Mouse (Mus musculus) frontal cortex, postnatal 10 days (tissue): ENCODE measurements around the gene Retreg3.
"Not testable (repeated sequence)": the region's sequence is repeated elsewhere in the genome, so short reads cannot be mapped to it uniquely, and the experiment has no call there.

Source experiments
- DNase-seq, 2 experiments: peaks; one replicate each; pipeline ENCODE4 v3.0.0; 2022; ENCODE audit warnings: low spot score in 2 of 2, mixed read lengths in 1 of 2

The Retreg3 gene

GRCm38 (mm10) chr11:101149178-101150105, 29.7 kb upstream of the Retreg3 start:
- DNase-seq, result no peak

GRCm38 (mm10) chr11:101148751-101149150, 29.1 kb upstream of the Retreg3 start:
- no peak for DNase-seq

GRCm38 (mm10) chr11:101146377-101146776, 26.7 kb upstream of the Retreg3 start:
- DNase-seq, result no peak

DNA sequence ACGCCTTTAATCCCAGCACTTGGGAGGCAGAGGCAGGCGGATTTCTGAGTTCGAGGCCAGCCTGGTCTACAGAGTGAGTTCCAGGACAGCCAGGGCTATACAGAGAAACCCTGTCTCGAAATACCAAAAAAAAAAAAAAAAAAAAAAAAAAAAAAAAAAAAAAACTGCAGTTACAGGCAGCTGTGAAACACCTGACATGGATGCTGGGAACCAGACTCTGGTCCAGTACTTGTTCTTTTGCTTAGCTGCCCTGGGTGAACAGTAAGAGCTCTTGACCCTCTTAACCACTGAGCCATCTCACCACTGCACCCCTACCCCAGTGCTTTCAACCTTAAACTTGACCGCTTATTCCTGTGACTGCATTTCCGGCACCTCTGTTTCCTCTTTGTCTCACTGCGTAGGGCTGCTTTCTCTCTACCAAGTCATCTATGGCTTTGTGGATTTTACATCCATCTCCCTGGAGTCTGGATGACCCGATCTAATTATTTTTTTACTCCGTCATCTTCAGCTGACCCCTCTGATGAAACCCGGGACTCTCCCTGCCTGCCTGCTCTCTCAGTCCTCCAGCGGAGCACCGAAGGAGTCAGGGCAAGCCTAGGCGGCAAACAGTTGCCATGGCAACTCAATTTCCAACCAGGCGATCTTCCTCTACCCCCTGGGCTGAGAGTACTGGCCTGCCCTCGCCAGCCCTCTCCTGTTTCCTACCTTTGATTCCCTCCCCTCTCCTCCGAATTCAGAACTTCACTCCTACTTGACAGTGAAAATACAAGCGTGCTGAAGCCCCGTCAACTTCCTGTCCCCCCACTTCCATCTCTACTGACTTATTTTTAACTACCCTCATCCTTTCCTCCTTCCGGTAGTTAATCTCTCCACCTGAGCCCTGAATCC, 23.9 kb upstream of the Retreg3 start:
- no peak for DNase-seq

GRCm38 (mm10) chr11:101142215-101142967, 22.7 kb upstream of the Retreg3 start:
- no peak for DNase-seq

DNA sequence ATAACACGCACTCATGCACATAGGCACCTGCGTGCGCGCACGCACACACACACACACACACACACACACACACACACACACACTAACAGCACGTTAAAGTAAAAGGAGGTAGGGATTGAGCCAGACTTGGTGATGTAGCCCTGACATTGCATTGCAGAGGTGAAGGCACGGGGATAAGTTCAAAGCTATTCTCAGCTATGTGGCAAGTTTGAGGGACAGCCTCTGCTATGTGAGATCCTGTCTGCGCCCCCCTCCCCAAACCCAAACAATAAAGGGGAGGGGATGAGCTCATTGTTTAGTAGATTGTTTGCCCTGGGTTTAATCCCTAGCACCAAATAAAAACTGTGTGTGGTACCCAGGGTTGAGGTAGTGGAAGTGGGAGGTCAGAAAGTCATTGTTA, 21.4 kb upstream of the Retreg3 start:
- DNase-seq, result no peak

DNA sequence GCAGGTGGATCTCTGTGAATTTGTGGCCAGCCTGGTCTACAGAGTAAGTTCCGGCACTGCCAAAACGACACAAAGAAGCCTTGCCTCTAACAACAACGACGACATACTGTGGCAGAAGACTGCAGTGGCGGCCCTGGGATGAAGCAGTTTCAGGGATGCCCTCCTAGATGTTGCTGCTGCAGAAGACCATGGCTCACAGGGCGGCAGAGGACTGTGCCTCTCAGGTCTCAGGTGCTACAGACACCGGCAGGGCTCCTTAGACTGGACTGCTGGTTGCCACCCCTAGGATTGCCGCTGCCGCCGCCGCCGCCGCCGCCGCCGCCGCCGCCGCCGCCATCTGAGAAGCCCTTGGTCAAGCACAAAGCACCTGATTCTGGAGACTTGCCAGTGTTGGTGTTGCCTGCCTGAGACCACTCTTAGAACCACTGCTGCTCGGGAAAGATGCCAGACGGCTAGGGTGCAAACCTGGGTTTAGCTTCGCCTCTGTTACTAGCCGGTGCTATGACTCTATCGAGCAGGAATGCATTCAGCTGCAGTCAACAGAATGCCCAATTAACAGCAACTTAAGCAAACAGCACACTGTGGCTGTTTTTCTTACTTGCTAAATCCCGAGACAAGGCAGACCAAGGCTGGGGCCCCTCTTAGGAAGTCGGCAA, 20.6 kb upstream of the Retreg3 start:
- no peak for DNase-seq

GRCm38 (mm10) chr11:101138536-101139181, 19.0 kb upstream of the Retreg3 start:
- no peak for DNase-seq

DNA sequence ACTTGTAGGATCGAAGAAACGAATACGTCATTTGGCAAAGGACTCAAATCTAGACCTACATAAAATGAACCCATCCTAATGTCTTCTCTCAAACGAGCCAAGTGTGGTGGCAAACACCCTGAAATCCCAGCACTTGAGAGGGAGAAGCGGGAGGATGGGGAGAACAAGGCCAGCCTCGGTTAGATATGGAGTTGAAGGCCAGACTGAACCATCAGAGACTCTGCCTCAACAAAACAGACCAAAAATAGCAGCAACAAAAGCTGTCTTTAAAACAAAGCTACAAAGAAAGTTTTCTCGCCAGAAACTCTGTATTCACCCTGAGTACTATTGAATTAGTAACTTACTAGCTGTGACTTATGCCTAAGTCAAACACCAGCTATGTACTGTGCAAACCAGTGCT, 17.3 kb upstream of the Retreg3 start:
- no peak for DNase-seq

GRCm38 (mm10) chr11:101134217-101134865, 14.6 kb upstream of the Retreg3 start:
- DNase-seq, result no peak

DNA sequence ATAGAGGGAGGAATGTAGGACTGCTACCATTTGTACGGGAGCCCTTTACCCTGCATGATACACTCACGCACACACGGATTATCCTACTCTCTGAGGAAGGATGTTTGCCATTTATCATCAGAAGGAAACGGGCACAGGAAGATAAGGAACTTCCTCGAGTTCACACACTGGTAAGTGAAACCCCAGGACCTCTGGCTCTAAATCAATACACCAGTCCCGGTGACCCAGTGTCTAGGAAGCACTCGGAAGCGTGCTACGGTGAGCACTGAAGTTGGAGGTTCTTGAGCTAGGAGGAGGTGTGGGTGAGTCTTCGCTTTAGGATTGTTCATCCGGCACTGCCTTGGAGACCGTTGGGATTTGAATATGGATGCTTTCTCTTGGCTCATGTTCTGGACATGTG, 13.3 kb upstream of the Retreg3 start:
- DNase-seq, result no peak

GRCm38 (mm10) chr11:101131701-101132100, 12.0 kb upstream of the Retreg3 start:
- DNase-seq, result no peak

GRCm38 (mm10) chr11:101131187-101131586, 11.5 kb upstream of the Retreg3 start:
- no peak for DNase-seq

DNA sequence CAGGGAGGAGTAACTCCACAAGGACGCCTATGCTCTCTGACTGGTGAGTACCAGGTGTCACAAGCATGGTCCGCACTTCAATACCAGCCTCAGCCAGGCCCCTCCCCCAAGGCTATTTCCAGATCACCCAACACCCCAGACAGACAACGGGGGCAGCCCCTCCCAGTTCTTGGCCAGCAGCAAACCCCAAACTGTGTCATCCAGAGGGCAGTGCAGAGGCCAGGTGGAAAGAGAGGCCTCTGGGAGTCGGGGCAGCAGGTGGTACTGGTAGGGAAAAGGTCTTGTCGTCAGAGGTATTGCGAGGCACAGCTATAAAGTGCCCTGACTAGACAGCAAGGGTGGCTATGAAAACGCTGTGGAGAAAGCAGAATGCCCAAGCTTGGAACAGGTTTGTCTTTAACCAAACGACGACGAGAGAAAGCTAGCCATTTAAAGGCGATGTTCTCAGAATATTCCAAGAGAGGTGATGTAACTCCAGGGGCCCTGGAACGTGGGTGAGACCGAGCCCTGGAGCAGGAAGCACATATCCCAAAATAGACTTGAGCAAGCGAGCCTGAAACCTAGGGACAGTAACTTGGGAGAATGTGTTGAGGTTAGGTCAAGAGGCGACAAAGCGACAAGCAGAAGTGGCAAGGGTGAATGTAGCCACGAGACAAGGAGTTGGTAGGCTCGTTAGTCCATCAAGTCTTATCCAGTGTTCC, 10.5 kb upstream of the Retreg3 start:
- no peak for DNase-seq

GRCm38 (mm10) chr11:101128996-101129577, 9.4 kb upstream of the Retreg3 start:
- DNase-seq, result no peak

GRCm38 (mm10) chr11:101127075-101127474, 7.4 kb upstream of the Retreg3 start:
- DNase-seq, result no peak

GRCm38 (mm10) chr11:101125008-101125407, 5.3 kb upstream of the Retreg3 start:
- not testable (repeated sequence) for DNase-seq

GRCm38 (mm10) chr11:101124494-101124893, 4.8 kb upstream of the Retreg3 start:
- DNase-seq, result not testable (repeated sequence)

DNA sequence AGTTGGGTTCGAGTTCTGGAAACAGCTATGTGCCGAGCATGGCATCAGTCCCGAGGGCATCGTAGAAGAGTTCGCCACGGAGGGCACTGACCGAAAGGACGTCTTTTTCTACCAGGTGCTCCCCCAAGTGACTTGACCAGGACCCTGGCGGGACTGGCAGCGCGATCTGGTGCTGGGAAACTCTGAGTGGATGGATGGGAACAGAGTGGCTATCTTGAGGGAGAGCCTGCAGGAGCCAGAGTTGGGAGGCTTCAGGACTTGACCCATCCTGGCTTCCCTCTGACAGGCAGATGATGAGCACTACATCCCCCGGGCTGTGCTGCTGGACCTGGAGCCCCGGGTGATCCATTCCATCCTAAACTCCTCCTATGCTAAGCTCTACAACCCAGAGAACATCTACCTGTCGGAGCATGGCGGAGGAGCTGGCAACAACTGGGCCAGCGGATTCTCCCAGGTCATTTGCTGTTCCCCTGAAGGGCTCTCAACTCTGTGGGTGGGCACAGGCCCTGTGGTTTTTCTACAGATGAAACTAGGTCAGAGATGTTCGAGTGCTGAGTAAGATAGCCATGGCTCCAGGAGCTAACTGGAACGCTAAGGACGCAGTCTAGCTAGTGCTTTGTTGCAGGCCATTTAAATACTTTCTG, 974 bp upstream of the Retreg3 start:
- no peak for DNase-seq
